Mouse (Mus musculus): ENCODE results near the gene Lepr.

DNA sequence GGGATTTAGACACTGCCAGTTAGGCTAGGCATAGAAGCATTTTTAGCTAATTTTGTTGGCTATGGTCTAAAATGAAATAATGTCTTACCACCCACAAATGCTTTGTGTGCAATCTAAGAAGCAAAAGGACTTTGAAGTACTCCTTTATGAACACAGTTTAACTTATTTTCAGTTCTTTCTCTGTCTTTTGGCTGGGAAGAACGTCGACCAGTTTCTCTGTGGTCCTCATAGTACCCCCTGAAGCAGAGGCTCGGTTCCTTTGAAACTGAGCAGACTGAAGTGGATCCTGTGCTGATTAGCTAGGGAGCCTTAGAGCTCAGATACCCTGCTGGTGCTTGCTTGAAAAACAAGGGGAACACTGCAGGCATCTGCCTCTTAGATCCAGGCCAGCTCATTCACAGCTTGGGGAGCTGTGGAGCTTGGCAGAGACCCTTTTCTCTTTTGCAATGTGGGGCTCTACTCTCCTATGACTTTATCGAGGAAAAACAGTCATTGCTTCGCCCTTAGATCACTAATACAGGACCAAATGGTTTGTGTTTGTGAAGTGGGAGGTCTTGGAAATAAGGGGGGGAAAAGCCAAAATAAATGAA, 1.9 kb downstream of the Lepr start:
- no peak for TF ChIP-seq POLR2A (IDR thresholded peaks at IDR 0.05; ENCODE audit: insufficient read length, low read depth)
- no peak for TF ChIP-seq MYOG (IDR thresholded peaks at IDR 0.05; ENCODE audit: control insufficient read depth in 1 of 3, insufficient read depth in 1 of 3, insufficient read length in 2 of 3, low read depth in 2 of 3)
- no peak for TF ChIP-seq E2F4 (IDR thresholded peaks at IDR 0.05; ENCODE audit: insufficient read depth)
- TF ChIP-seq MYOD1 (IDR thresholded peaks at IDR 0.05; ENCODE audit: control insufficient read depth in 1 of 3, insufficient read length in 2 of 3, low read depth in 2 of 3): no peak
- no peak for TF ChIP-seq USF1 (IDR thresholded peaks at IDR 0.05; ENCODE audit: low read depth)
- no peak for TF ChIP-seq TCF12 (IDR thresholded peaks at IDR 0.05; ENCODE audit: insufficient read depth, poor library complexity, severe bottlenecking)
- TF ChIP-seq MAX (IDR thresholded peaks at IDR 0.05; ENCODE audit: low read depth): no peak
- TF ChIP-seq CEBPB (IDR thresholded peaks at IDR 0.05; ENCODE audit: insufficient read depth, poor library complexity, severe bottlenecking): no peak
- no peak for TF ChIP-seq TCF3 (IDR thresholded peaks at IDR 0.05; ENCODE audit: insufficient read length, low read depth)
- TF ChIP-seq REST (IDR thresholded peaks at IDR 0.05; ENCODE audit: insufficient read depth, insufficient read length): no peak
- no peak for TF ChIP-seq POLR2AphosphoS2 (IDR thresholded peaks at IDR 0.05; ENCODE audit: insufficient read length, low read depth)
